Mouse (Mus musculus) fat pad, adult 2 months (tissue): Measurements from ENCODE around the gene C2.
"Not testable (repeated sequence)": the region's sequence is repeated elsewhere in the genome, so short reads cannot be mapped to it uniquely, and the experiment has no call there.

ENCODE experiments used
- DNase-seq: peaks from one replicate; pipeline ENCODE4 v3.0.0-alpha.2; 2011; ENCODE audit warnings: low read depth, low spot score; ENCODE audit errors: extremely low read depth

Gene C2

DNA sequence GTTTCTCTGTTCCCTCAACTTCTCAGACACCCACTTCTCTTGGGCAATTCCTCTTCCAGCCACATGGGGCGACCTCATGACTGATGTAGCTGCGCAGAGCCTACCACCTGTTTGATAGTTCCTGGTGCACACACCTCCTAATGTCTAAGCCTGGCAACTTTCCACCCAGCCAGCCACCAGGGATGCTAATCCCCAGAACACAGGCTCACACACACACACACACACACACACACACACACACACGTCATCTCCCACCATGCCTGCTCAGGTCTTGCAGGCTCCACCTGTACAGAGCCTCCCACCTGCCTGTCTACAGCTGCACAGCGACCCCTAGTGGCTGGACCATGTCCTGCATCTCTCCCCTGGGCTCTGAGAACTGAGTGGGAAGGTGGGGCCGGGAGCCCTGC, 13.9 kb upstream of the C2 start:
- DNase-seq = no peak

DNA sequence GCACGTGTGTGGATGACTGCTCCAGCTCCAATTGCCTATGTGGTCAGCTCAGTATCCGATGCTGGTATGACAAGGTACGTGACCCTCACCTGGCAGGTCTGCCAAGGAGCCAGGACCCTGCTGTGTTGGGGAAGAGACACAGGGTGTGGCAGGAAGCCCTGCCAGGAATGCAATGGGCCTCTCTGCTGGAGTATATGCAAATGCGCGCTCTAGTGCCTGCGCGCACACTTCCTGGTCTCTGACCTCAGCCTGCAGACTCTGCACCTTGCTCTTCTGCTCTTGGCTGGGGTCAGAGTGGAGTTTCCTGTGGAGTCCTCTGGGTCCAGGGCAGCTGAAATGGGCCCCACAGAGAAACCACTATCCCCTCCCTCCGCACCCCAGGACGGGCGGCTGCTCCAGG, 12.9 kb upstream of the C2 start:
- DNase-seq = no peak

DNA sequence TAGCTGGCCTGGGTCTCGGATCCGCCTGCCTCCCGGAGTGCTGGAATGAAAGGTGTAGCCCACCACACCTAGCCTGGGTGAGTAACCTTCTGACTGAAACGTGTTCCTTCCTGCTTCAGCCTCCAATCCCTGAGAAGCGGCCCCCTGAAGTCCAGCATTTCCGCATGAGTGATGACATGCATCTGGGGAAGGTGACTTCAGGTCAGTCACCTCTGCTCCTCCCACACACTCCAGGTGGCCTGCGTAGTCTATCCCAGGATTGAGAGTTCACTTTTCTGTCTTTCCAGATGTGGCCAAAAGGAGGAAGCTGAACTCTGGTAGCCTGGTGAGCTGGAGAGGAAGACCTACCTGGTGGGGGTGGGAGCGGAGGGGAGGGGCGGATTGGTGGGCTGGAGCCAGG, 4.8 kb upstream of the C2 start:
- no peak for DNase-seq

DNA sequence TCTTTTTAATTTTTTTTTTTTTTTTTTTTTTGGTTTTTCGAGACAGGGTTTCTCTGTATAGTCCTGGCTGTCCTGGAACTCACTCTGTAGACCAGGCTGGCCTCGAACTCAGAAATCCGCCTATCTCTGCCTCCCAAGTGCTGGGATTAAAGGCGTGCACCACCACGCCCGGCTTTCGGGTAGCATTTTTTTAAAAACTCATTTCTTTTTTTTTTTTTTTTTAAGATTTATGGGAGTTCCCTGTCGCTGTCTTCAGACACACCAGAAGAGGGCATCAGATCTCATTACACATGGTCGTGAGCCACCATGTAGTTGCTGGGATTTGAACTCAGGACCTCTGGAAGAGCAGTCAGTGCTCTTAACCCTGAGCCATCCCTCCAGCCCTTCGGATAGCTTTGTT, 3.9 kb upstream of the C2 start:
- not testable (repeated sequence) for DNase-seq

DNA sequence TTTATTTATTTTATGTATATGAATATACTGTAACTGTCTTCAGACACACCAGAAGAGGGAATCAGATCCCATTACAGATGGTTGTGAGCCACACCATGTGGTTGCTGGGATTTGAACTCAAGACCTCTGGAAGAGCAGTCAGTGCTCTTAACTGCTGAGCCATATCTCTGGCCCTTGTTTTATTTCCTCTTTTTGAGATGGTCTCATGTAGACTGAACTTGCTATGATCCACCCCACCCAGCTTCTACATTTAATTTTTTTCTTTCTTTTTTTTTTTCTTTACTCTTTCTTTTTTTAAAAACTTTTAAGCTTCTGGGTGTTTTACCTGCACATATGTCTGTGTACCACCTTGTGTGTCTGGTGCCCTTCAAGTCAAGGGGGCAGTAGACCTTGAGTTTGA, 2.8 kb upstream of the C2 start:
- not testable (repeated sequence) for DNase-seq

DNA sequence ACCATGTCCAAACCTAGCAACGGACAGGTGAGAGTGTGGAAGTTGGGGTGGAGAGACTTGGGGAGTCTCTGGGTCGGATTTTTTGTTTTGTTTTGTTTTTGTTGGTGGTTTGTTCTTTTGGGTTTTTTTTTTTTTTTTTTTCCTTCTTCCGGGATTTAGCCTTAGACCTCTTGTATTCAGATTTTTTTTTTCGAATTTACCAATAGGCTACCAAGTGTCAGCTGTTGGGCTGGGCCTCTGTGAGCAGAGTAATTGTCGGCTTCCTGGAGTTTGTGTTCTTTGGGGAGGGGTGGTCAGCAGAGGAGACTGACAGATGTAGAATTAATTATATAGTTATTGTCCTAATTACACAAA, 1.8 kb upstream of the C2 start:
- DNase-seq = no peak

DNA sequence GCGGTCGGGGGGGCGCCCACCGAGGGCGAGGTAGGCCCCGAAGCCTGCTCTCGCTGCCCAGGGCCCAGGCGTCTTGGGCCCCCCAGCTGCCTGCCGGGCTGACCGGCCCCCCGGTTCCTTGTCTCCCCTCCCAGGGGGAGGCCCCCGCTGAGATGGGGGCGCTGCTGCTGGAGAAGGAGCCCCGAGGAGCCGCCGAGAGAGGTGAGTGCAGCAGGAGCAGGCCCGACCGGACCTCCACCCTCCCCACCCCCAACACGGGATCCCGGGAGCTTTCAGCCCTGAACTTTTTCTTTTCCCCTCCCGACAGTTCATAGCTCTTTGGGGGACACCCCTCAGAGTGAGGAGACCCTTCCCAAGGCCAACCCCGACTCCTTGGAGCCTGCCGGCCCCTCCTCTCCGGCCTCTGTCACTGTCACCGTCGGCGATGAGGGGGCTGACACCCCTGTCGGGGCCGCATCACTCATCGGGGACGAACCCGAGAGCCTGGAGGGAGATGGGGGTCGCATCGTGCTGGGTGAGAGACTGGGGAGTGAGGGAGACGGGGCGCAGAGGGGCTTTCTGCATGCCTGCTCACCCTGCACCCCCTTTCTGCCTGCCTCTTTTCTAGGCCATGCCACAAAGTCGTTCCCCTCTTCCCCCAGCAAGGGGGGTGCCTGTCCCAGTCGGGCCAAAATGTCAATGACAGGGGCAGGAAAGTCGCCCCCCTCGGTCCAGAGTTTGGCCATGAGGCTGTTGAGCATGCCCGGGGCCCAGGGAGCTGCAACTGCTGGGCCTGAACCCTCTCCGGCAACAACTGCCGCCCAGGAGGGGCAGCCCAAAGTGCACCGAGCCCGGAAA, 1.2 kb upstream of the C2 start:
- DNase-seq = no peak

DNA sequence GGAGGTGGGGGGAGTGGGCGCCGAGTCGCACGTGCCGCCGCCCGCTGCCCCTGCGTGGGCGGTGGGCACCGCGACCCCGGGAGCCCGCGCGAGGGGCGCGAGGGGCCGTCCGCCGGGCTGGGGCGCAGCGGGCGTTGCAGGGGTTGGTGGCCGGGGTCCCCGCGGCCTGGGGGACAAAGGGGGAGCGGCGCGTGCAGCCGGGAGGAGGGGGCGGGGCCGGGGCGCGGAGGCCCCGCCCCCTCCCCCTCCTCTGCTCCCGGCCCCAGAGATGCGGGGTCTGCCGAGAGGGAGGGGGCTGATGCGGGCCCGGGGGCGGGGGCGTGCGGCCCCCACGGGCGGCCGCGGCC, 614 bp upstream of the C2 start:
- DNase-seq = no peak

DNA sequence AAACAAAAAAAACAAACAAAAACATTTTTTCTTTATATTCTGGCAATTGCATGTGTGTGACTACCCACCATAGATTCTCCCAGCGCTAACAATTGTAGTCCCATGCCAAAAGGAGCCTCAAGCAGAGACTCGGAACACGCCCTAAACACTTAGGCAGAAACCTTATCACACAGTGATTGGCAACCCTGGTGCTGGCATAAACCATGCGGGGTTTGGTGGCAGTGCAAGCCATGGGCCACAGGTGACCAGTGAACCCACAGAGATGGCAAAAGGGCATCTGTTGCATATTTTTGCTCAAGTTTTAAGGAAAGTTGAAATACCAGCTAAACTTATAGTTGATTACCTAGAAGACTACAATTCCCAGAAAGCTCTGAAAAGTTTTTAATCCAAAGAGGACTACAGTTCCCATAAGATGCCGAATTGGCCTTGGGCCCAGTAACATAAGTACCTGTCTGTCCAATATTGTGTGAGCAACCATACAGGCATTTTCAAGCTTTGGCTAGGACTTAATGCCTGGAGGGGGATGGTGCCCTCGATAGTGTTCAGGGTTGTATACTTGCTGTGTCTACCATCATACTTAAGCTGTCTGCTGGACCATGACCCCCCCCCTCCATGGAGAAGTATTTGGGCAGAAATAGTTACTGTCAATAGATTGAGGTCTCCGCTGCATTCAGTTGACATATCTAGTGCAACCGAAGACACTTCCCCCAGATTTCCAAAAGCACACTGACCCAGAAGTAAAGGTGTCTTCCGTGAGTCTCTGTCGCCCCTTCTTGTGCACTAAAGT, 499 bp downstream of the C2 start:
- DNase-seq = peak; percentile 74

DNA sequence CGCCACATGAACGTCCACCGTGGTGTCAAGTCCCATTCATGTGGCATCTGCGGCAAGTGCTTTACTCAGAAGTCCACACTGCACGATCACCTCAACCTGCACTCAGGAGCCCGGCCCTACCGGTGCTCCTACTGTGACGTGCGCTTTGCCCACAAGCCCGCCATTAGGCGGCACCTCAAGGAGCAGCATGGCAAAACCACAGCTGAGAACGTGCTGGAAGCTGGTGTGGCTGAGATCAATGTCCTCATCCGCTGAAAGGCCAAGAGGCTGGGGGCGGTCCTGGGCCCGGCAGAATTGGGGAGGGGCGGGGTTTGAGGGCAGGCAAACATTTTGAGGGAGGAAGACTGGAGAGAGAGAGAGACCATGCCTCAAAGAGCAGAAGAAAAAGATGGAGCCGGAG, 1.7 kb downstream of the C2 start:
- no peak for DNase-seq

DNA sequence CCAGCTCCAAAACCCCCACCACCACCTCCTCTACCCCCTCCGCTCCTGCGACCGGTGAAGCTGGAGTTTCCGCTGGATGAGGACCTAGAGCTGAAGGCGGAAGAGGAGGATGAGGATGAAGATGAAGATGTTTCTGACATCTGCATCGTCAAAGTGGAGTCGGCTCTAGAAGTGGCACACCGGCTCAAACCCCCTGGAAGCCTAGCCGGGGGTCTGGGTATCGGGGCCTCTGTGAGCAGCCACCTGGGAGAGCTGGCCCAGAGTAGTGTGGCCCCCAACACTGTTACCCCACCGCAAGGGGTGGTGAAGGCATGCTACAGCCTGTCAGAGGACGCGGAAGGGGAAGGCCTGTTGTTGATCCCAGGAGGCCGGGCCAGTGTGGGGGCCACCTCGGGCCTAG, 2.3 kb downstream of the C2 start:
- no peak for DNase-seq

DNA sequence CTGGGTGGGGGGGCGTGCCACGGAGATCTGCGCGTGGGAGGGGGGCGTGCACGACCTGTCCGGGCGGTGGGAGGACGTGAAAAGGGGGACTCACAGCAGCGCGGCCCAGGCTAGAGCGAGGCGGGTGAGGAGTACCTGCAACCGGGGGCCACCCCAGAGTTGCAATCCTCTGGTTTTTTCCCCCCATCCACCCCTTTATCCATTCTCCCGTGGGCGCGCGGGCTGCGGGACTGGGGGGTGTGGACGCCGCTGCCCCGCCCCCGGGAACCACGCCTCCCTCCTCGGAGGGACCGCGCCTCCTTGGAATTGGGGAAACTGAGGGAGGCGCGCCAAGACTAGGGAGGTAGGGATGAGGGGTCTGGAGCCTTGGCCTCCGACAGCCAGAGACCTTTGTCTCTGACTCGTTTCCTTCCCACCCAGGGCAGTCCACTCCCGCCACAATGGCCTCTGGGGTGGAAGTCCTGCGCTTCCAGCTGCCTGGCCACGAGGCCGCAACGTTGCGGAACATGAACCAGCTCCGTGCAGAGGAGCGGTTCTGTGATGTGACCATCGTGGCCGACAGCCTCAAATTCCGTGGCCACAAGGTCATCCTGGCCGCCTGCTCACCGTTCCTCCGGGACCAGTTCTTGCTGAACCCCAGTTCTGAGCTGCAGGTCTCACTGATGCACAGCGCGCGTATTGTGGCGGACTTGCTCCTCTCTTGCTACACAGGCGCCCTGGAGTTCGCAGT, 3.1 kb downstream of the C2 start:
- DNase-seq = no peak

DNA sequence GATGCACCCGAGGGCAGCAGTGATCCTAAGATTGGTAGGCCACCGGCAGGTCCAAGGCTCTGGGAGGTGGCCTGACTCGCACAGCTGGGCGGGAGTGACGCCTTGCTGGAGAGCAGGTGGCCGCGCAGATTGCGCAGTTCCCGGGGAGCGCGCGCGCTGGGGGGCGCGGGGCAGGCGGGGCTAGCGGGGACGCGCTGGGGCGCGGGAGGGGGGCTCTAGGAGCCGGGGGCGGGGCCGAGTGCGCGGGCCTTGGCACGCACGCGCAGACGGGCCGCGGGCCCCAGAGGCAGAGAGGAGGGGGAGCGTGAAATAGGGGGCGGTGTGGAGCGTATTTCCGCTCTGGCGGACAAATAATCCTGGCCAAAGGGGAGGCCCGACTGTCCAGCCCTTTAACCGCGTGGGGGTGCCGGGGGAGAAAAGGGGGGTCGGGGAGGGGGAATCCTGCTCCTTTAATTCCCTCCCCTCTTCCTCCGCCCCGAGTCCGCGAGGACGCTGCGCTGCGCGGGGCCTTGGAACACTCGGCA, 3.9 kb downstream of the C2 start:
- no peak for DNase-seq

DNA sequence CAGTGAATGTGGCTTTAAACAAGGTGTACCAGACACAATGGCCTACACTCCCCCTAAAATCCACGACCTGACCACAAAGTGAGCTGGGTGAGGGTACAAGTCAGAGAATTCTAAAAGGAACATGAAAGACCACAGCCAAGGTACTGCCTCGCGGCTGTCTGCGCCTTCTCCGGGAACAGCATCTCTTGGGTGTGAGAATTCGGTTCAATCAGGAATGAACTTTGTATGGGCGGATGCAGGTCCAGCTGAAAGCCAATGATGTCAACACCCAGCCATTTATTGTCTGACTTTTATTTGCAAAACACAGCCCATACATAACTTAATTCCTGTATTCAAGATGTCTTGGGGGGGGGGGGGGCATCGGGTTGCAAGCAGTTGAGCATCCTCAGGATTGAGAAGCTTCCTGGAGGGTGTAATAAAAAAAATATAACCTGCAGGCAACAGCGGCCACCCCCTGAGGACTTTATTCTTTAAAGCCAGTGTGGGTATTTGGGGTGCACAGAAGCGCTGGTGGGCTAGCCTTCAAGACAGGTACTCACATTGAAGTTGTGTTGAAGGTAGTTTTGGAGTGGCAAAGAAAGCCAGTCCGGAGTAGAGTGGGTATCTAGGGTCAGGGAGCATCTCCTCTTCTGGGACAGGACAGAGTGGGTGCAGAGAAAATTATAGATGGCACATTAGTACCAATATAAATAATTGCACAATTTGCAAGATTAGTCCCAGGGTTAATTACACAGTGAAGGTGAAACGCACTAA, 4.8 kb downstream of the C2 start:
- DNase-seq = no peak

DNA sequence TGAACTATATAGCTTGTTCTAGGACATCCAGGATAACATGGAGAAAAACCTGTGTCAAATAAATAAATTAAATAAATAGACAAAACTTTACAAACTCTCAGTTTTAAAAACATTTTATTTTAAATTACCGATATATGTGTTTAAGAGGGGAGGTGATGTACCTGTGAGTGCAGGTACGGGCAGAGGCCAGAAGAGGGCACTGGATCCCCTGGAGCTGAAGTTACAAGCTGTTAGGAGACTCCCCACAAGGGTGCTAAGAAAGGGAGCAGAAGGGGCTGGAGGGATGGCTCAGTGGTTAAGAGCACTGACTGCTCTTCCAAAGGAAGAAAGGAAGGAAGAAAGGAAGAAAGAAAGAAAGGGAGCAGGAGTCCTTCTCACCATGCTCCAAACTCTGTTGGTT, 6.7 kb downstream of the C2 start:
- no peak for DNase-seq

DNA sequence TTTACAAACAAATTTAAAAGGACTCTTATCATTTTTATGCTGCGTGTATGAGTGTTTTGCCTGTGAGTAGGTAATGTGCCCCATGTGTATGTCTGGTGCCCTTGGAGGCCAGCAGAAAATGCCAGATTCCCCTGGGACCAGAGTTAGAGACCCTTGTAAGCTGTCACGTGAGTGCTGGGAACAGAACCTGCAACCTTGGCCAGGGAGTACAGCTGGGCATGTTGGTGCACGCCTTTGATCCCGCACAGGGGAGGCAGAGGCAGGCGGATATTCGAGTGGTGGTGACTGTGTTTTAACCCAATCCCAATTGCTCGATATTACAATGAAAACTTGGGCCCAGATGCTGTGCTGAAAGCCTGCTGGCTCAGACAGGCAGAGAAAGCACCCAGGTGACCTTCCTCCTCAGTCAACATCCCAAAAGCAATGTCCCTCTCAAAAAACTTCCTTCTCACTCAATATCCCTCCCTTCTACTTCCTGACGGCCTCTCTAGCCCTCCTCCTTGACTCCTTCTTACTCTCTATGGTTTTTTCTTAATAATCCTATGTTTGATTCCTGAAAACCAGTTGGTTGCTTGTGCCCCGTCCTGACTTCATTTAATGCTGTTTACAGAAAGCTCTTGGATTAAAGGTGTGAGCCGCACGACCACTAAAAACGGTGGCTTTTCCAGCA, 7.9 kb downstream of the C2 start:
- no peak for DNase-seq

DNA sequence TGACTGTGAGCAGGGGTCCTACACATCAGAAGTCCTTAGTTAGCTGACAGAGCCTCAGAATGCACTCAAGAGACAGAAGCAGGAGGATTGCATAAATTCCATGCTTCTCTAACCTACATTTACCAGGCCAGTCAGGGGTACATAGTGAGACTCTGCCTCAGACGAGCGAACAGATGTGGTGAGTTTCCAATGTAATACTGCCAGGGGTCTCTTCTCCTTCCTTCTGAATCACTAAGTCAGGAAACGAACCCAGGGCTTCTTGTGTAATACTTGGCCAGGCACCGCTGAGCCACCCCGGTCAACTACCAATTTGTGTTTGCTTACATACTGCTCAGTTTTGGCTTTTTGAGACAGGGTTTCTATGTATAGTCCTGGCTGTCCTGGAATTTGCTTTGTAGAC, 10.1 kb downstream of the C2 start:
- DNase-seq = no peak

DNA sequence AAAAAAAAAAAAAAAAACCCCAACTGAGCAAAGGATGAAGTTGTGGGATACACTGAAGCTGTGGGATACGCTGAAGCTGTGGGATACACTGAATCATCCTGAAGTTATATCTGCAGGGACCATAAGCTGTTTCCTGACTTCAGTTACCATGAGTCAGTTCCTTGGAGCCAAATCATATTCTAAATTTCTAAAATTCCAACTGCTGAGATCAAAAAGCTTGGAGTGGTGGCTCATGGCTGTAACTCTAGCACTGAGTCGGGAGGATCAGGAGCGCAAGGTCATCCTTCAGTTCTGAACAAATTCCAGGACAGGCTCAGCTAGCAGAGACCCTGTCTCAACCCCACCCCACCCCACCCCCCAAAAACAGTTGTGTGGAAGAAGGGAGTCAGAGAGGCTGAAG, 12.4 kb downstream of the C2 start:
- DNase-seq = no peak

DNA sequence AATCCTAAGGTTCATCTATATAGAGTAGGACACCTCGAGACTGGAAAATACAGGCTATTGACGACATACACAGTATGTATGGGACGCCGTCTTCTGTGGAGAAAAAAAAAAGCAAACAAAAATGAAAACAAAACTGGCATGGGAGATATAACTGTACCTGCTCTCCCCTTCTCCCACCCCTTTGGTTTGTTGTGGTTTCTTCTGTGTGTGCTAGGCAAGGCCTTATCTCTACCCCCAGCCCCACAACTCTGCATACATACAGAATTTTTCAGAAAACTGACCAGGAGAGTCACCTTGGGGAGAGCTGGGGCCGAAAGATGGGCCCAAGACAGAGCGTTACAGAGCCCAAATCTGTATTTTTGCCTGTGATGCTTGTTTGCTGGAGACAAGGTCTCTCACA, 13.4 kb downstream of the C2 start:
- DNase-seq = no peak

DNA sequence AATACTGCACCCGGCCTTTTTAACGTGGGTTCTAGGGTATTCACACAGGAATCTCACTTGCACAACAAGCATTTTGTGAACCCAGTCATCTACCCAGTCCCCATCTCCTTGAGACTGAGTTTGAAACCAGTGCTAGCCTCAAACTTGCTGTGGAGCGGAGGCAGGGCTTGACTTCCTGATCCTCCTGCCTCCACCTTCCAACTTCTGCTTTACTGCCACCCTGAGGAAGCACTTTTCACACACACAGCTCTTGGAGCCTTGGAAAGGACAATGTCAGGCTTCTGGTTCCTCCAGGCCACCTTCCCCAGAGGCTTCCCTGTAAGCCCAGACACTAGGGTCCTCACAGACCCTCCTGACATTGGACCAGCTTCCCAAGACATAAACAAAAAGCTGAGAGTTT, 14.7 kb downstream of the C2 start:
- no peak for DNase-seq
